Mouse (Mus musculus): Measurements from ENCODE around the gene Tctn1.
"Not testable (repeated sequence)": the region's sequence is repeated elsewhere in the genome, so short reads cannot be mapped to it uniquely, and the experiment has no call there.

Gene Tctn1

DNA sequence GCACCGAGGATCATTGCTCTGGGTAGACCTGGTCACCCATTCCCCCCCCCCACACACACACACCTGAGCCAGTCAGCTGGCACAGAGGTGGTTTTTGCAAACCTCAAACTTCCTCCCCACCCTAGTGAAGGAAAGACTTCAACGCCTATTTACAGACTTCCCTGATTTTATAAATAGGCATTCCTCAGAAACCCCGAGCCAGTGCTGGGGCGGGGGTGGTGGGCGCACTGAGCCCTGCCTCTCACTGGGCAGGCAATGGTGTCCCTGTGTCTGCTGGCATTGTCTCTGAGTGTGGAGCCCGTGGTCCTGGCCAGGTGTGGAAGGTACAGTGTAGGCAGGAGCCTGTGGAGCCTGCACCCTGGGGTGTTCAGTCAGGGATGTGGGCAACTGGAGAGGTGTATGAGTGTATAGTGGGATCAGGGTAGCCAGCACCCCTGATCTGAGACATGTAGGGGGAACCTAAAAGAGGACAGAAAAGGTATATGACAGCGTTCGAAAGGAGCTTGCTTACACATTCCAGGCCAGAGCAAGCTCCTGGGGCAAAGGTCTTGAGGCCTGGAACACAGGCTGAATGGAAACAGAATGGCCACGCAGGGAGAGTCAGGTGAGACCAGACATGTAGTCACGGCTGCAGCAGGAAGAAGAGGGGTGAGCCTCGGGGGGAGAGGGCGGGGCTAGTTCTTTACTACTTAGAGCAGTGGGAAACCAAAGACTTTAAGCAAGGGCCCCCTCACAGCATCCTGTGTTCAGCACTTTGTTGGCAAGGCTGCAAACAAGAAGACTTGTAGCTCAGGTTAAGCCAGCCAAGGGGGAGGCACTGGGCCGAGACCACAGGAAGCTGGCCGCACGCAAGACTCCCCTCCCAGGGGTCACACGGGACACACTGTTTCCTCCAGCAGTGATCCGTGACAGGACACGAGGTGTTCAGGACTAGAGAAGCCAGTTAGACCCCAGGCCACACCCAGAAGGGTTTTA lies 44.3 kb downstream of the Tctn1 start:
- DNase-seq (ENCODE audit: low read depth, low spot score) = peak; percentile 92

DNA sequence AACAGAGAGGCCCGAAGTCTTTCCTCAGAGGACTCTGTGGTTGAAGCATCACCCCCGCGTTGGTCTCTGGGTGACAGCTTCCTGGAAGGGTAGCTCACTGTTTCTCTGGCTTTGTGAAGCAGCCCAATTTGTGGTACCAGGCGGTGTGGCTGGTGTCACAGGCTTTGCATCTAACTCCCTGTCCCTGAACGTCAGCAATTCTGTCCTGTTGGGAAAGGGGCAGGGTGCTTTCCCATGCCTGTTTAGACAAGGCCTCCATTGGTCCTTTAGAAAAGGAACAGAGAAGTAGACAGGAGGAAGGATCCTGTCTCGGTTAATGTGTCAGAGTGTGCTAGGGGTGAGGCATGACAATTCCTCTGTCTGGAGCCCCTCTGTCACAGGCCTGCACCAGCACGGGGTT lies 45.3 kb downstream of the Tctn1 start:
- DNase-seq (ENCODE audit: low read depth, low spot score) = peak; percentile 39

DNA sequence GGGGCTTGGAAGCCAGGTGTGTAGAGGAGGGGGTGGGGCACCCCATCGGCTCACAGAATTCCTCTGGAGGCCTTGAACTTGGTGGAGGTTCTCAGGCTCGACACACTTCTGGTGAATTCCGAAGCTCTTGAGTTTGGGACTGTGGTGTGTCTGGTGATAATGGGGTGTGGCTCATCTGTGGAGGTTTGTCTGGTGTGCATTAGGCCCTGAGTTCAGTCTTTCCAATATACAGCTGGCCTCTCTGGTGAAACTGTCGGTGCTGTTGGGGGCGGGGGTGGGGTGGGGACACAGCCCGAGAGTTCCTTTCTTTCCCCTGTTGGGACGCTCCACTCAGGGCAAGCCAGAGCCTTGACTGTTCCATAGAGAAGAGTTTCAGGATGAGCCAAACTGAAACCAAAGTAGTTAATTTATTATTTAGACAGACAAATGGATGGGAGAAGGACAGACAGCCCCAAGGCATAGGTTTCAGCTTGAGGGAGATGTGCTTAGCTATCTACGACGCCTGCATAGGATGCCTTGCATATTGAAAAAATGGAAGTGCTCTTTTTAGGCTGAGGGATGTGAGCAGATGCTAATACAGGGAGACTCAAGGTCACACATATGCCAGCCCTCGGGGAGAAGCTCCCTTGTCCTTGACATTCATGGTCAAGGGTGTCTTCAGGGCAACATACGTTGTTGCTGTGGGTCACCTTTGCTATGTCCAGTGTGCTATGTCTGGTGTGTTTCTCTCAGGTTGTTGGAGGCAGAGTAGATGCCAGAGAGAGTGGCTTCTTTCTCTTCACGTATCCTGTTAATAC lies 46.0 kb downstream of the Tctn1 start:
- no peak for DNase-seq (ENCODE audit: low read depth, low spot score)

DNA sequence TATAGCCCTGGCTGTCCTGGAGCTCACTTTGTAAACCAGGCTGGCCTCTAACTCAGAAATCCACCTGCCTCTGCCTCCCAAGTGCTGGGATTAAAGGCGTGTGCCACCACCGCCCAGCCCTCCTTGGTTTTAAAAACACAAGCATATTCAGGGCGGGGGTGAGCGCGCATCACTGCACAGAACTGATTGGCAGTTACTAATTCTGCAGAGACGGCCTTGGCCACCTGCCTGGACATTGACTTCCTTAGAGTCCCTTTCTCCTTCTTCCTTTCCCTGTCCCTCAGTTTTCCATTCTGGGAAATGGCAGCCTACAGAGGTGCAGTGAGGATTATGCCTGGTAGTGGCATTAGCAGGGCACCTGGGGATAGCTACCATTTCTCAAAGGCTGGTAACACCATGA lies 46.6 kb downstream of the Tctn1 start:
- DNase-seq (ENCODE audit: low read depth, low spot score) = peak; percentile 51

DNA sequence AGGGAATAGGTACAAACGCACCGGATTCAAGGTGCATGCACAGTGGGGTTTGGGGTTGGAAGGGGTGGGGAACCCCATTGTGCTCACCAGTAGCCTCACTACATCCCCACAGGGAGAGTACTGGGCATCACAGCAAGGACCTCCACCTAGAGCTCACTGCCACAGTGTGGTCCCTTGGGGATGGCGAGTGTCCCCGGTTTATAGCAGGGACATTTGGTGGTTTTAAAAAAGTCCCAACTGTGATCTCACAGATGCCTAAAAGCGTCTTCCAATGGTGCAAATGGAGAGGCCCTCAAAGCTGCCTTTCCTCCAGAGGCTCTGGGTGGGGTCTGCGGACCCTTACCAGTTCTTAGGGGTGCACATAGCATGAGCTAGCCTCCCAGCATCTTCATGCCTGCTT lies 50.4 kb downstream of the Tctn1 start:
- no peak for DNase-seq (ENCODE audit: low read depth, low spot score)

DNA sequence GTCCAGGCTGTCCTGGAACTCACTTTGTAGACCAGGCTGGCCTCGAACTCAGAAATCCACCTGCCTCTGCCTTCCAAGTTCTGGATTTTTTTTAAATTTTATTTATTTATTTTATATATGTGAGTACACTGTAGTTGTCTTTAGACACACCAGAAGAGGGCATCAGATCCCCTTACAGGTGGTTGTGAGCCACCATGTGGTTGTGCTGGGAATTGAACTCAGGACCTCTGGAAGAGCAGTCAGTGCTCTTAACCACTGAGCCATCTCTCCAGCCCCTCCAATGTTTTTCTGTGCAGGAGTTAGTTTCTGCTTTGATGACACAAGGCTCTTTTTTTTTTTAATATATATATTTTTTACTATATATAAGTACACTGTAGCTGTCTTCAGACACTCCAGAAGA lies 51.4 kb downstream of the Tctn1 start:
- not testable (repeated sequence) for DNase-seq (ENCODE audit: low read depth, low spot score)

DNA sequence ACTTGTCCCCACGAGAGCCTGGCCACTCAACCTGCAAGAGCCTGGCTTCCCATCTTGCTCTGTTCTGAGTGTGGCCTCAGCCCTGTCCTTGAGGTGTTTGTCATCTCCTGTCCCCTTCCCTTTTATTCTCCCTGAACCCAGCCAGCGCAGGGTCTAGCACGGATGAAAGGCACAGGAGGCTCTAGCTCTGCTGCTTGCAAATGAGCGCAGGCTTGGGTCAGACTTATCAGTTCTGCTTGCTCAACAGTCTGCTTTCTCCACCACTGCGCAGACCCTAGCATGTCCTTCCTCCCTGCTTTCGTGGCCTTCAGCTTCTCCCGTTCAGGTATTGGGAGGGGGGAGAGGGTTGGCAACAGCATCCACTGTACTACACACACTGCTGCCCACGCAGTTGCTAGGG lies 52.1 kb downstream of the Tctn1 start:
- no peak for DNase-seq (ENCODE audit: low read depth, low spot score)

DNA sequence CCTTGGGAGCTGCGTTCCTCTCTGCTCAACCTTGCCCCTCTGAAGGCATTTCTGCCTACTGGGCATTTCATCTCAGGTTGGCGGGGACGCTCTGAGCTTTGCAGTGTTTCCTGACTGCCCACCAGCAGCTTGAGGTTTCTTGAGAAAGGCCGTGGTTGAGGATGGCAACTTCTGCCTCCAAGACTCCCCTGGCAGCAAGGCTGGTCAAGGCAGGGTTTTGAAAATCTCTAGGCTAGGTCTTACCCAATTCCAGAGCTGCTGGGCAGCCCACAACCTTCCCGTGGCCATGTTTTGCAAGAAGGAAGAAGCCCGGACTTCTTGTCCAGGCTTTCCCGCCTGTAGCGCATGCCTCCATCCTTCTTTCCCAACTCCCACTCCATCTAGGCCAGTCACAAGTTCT lies 53.4 kb downstream of the Tctn1 start:
- no peak for DNase-seq (ENCODE audit: low read depth, low spot score)

DNA sequence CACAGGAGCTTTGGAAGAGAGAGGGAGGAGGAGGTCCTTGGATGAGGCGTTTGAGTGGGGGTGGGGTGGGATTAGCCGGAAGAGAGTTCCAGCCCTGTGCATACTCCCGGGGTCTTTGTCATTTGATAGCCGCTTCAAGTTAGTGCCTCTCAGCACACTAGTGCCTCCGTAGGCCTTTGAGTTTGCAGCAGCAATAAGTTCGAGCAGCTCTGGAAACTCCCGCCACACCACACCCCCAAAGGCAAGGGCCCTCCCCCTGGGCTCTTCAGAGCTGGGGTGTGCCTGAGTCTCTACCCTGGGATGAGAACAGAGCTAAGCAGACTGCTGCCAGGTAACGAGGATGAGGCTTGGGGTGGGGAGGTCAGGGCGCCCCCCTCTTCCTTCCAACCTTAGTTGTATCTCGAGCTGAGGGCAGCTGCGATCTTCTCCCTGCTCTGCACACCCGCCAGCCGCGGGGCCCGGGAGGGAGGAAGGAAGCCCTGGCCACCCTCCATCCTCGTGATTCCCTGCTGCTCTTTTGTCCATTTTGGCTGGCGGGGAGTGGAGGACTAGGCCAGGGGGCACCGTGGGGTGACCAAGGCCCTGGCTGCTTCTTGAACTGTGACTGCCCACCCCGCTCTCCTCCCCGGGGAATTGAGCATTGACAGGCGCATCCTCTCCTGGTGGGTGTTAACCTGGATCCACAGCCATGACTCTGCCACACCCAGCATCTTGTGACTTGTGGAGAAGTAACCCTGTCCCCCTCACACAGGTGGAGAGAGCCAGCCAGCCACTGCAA lies 54.5 kb downstream of the Tctn1 start:
- DNase-seq (ENCODE audit: low read depth, low spot score) = peak; percentile 61

DNA sequence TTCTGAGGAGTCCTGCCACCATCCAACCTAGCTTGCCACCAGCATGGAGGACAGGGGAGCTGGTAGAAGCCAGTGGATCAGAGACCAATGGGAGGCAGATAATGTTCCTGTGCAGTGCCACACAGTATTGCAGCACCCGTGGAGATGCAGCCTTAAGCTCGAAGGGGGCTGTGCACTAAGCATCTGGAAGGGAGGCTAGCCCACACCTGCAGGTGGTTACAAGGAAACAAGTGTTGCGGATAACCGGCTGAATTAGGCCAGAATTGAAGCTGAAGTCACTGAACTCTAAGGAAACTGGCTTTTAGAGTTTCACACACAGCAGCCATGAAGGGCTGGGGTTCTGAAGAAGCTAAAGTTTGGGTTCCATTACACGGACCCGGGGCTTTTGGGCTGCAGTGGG lies 55.4 kb downstream of the Tctn1 start:
- DNase-seq (ENCODE audit: low read depth, low spot score) = peak; percentile 40

DNA sequence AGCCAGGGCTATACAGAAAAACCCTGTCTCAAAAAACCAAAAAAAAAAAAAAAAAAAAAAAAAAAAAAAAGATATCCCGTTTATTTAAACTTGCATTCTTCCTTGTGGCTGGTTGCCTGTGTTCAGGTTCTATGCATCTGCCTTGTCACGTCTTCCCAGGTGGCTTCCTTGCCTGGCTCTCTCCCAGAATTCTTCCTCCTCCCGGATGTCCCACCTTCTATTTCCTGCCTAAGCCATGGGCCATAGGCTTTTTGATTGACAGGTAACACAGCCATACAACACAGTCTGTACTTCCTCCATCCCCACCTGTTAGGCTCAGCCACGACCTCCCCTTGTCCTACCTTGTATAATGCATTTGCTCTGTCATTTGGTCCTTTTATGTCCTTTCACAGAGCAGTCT lies 57.8 kb downstream of the Tctn1 start, which contains the start of gene Hvcn1:
Gene Hvcn1, plus strand, starts transcription at position 330 of the 400 bp plus-strand sequence.
- peak; percentile 90 for DNase-seq (ENCODE audit: low read depth, low spot score)

DNA sequence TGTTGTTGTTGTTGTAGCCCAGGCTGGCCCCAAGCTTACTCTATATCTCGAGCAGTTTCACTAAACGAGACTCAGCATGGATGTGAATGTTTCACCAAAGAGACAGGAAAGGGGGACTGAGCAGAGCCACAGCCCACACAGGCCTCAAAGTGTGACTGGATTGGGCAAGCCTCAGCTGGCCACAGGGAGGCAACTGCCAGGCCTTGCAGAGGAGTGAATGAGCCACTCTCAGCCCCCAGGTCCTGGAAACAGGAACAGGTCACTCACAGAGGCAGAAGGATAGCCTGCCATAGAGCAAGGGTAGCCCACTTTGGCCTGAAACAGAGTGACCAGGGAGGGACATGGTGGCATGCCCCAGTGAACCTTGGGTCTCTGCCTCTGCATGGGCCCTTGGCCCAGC lies 60.1 kb downstream of the Tctn1 start:
- DNase-seq (ENCODE audit: low read depth, low spot score) = no peak

DNA sequence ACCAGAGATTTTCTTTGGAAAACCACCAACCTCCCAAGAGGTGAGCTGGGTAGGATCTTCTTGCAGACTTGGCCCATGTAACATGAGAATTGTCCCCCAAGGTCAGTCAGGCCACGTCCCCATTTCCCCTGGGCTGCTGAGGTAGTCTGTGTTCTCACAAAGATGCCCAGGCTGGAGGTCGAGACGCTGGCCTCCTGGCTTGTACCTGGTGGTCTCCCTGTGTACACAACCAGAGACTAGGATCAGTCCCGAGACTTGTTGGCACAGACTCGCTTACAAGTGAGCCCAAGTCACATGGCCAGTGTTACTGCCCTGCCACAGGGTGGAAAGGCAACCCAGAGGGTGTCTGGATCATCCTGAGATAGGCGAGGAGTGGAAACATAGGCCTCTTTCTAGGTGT lies 62.4 kb downstream of the Tctn1 start:
- DNase-seq (ENCODE audit: low read depth, low spot score) = no peak

DNA sequence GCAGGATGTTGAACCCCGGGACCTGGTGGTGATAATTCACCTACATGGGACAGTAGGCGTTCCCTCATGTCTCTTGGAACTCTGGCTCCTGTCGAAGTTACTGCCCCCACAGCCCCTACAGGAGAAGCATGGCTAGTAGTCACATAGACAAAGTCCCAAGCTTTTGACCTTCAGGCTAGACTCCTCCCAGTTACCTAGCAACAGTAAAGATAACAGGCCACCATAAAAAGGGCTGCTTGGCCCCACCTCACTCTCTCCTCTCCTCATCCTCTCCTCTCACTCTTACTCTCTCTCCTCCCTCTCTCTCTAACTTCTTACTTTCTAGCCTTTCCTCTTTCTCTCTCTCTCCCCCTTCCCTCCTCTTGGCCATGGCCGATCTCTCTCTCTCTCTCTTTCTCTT lies 63.4 kb downstream of the Tctn1 start:
- DNase-seq (ENCODE audit: low read depth, low spot score) = no peak

DNA sequence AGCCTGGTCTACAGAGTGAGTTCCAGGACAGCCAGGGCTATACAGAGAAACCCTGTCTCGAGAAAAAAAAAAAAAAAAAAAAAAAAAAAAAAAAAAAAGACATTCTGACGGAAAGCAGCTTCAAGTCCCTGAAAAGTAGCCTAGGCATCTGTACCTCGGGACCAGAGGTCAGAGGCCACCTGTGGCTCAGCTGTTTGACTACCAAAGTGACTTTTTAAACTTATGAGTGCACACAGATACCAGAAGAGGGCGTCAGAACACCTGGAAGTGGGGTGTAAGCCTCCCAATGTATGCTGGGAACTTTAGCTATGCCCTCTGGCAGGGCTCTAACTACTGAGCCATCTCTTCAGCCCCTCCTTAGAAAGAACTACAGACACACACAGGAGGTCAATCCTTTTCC lies 71.9 kb downstream of the Tctn1 start:
- peak; percentile 60 for DNase-seq (ENCODE audit: low read depth, low spot score)

DNA sequence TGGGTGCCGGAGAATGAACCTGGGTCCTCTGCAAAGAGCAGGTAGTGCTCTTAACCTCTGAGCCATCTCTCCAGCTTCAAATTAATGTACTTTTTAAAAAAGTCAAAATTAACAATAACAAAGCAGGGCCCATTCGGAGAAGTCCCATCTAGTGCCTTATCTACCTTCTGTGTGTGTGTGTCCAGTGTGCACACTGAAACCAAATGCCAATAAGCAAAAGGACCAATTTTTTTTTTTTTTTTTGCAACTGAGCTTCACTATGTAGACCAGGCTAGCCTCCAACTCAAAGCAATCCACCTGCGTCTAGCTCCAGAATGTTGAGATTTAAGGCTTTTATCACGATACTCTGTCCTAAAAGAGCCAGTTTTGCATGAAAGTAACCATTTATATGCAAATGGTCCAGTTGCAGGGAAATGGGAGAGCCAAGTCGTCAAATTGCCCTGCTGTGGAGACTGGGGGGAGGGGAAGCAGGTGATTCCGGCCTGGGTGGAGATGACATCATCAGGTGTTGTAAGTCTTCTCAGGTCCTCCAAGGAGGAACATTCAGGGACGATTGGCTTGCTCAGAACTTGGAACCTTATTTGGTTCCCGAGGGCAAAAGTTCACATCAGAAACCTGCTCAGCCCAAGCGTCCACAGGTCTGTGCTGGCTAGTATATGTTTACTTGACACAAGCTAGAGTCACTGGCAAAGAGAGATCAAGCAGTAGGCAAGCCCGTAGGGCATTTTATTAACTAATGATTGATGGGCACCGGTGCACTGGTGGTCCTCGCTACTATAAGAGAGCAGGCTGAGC lies 72.8 kb downstream of the Tctn1 start:
- DNase-seq (ENCODE audit: low read depth, low spot score) = no peak

DNA sequence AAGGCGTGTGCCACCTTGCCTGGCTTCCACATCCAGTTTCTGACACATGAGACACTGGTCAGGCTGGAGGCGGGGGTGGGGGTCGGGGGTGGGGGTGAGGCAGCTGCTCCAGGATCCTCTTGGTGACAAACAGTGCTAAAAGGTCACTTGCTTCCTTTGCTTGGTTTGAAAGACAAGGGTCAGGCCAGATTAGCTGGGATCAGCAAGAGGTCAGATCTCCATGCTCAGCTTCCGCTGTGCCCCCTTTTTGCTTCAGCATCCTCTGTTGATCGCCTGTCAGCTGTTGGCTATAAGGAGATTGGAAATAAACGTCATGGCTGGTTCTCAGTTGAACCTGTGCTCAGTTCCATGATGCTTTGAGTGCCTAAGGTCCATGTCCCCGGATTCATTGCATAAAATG lies 73.8 kb downstream of the Tctn1 start:
- no peak for DNase-seq (ENCODE audit: low read depth, low spot score)

DNA sequence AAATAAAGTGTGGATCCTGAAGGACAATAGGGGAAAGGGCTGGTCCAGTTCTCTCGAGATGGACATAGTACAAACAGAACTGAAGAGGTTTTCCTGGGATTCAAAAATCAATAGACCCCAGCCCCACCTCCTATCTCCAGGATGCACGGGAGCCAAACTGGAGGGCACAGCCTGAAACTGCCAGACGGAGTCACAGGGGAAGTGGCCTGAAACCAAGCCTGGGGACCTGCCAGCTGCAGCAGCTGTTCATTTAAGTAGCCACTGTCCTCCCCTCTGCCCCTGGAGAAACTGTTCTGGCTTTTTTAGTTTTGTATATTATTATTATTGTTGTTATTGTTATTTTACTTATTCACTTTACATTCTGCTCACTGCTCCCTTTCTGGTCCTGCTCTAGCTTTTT lies 75.1 kb downstream of the Tctn1 start:
- DNase-seq (ENCODE audit: low read depth, low spot score) = no peak

All from A20 (cell line).